Mouse (Mus musculus) lung, postnatal 0 days (tissue): Measurements from ENCODE around the gene Zfp12.

Source experiments
- CTCF ChIP-seq: IDR thresholded peaks from 2 replicates; pipeline ENCODE4 v1.5.1; 2016; ENCODE audit warnings: antibody characterized with exemption, mild to moderate bottlenecking
- EP300 ChIP-seq: IDR thresholded peaks from 2 replicates; pipeline ENCODE4 v1.6.1; 2016; ENCODE audit warnings: antibody characterized with exemption, mild to moderate bottlenecking, control low read depth

- TF ChIP-seq CTCF (no peak), EP300 (no peak)
These were observed 17.1 kb downstream of the Zfp12 start for GRCm38 (mm10) chr5:143252039-143252438.
